Mouse (Mus musculus) midbrain, embryonic 14.5 days (tissue): ENCODE measurements around the gene Dlg4. TPM values are rescaled to one million over a fixed set of nuclear protein-coding genes. Genes with fewer than 3 reads are reported as not detected.
A peak's percentile ranks its signal among the peaks of the same experiment; 100 is the strongest.

Source experiments
- ATAC-seq: fragments of 200-750 bp; cut with Nextera tagmentation; 2 replicates; pipeline ENCODE4 v1.8.0; 2017; ENCODE audit warnings: moderate number of reproducible peaks, moderate library complexity; ENCODE audit not compliant: low FRiP score, low TSS enrichment
- DNase-seq: peaks from one replicate; pipeline ENCODE4 v3.0.0-alpha.2; 2015
- H3K27ac ChIP-seq: fragments of 300-500 bp; sonication (generic); replicated peaks from 2 replicates; pipeline ENCODE4 v1.5.1; 2014; ENCODE audit warnings: mild to moderate bottlenecking, low read depth, low read length, moderate library complexity
- H3K27me3 ChIP-seq: fragments of 300-500 bp; sonication (generic); 2 replicates; pipeline ENCODE4 v1.6.1; 2014; ENCODE audit warnings: low read length, control low read depth, mixed read lengths; ENCODE audit not compliant: control insufficient read depth, insufficient read depth
- H3K36me3 ChIP-seq: fragments of 300-500 bp; sonication (generic); 2 replicates; pipeline ENCODE4 v1.6.1; 2014; ENCODE audit warnings: low read length, control low read depth; ENCODE audit not compliant: control insufficient read depth, insufficient read depth
- H3K4me1 ChIP-seq: fragments of 300-500 bp; sonication (generic); 2 replicates; pipeline ENCODE4 v1.6.1; 2014; ENCODE audit warnings: mild to moderate bottlenecking, antibody characterized with exemption, low read length, control low read depth; ENCODE audit not compliant: control insufficient read depth, insufficient read depth
- H3K4me2 ChIP-seq: fragments of 300-500 bp; sonication (generic); 2 replicates; pipeline ENCODE4 v1.6.1; 2014; ENCODE audit warnings: mild to moderate bottlenecking, low read length, moderate library complexity
- H3K4me3 ChIP-seq: fragments of 300-500 bp; sonication (generic); replicated peaks from 2 replicates; pipeline ENCODE4 v1.5.1; 2014; ENCODE audit warnings: low read depth, low read length
- H3K9ac ChIP-seq: fragments of 300-500 bp; sonication (generic); replicated peaks from 2 replicates; pipeline ENCODE4 v1.6.1; 2014; ENCODE audit warnings: mild to moderate bottlenecking, low read length, moderate library complexity
- H3K9me3 ChIP-seq: fragments of 300-500 bp; sonication (generic); 2 replicates; pipeline ENCODE4 v1.6.1; 2016; ENCODE audit warnings: low read length, control low read depth, mixed read lengths; ENCODE audit not compliant: control insufficient read depth
- WGBS: fragments of 180-500 bp; shearing (Covaris S2); extraction: QIAGEN DNeasy Blood & Tissue Kit; methylation state at CpG from one replicate; pipeline ENCODE4 v1.1.7; 2014; 5-methylcytosine and 5-hydroxymethylcytosine counted together
- polyA plus RNA-seq: library from polyadenylated mRNA; unstranded; fragments of >200 nt; fragmentation: Nextera tagmentation; extraction: Ambion mirVana; gene quantifications from 2 replicates; pipeline ENCODE4 v1.2.1, GENCODE M21; 2014

The Dlg4 gene
- polyA plus RNA-seq, 1 experiment from 2014 or later, result 33.1 TPM

DNA sequence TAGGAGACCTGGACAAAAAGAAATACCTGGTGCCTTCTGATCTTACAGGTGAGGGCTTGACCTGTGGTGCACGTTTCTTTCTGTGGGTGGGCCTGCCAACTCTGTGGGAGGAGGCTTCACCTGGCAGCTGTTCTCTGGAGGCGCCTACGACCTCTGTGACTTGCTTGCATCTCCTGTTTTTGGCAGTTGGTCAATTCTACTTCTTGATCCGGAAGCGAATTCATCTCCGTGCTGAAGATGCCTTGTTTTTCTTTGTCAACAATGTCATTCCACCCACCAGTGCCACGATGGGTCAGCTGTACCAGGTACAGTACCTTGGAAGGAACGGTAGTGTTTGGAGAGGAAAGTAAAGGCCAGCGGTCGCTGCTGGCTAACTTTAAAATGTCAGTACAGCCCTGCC, 24.3 kb upstream of the Dlg4 start:
- Histone ChIP-seq H3K9me3 (no peaks in the 10 kb centered on the region), H3K4me1 (peaks cover 10% of the 10 kb centered on the region), H3K36me3 (peaks cover 47% of the 10 kb centered on the region), H3K27me3 (no peaks in the 10 kb centered on the region), H3K4me3 (peak overlapping the region; percentile 79), H3K27ac (no peak overlapping the region), H3K9ac (peak overlapping the region; percentile 82), H3K4me2 (peak overlapping the region; percentile 87)
- DNase-seq (no peak), ATAC-seq (no peak)
- 89% methylated on average over 10 of the region's 10 CpGs for WGBS

DNA sequence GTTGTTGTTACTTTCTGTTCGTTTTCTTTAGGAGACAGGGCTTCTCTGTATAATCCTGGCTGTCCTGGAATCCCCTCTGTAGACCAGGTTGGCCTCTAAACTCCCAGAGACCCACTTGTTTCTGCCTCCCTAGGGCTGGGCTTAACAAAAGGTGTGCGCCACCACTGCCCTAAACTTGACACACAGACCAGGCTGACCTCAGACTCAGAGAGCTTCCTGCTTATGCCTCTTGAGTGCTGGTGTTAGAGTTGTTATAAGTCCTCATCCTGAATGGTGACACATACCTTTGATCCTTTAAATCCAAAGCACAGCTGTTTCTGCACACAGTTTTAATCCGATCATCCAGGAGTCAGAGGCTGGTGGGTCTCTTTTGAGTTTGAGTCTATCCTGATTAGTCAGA, 23.8 kb upstream of the Dlg4 start:
- no peak overlapping the region for H3K27ac ChIP-seq
- no peaks in the 10 kb centered on the region for H3K27me3 ChIP-seq
- no peaks in the 10 kb centered on the region for H3K9me3 ChIP-seq
- H3K9ac ChIP-seq, result no peak overlapping the region
- H3K36me3 ChIP-seq, result peaks cover 42% of the 10 kb centered on the region
- peaks cover 15% of the 10 kb centered on the region for H3K4me1 ChIP-seq
- DNase-seq, result no peak
- no peak overlapping the region; the same call in 1 of the 2 replicates for H3K4me3 ChIP-seq
- peak overlapping the region; percentile 87 for H3K4me2 ChIP-seq
- ATAC-seq, result no peak
- WGBS, result 88% methylated on average over 3 of the region's 3 CpGs

DNA sequence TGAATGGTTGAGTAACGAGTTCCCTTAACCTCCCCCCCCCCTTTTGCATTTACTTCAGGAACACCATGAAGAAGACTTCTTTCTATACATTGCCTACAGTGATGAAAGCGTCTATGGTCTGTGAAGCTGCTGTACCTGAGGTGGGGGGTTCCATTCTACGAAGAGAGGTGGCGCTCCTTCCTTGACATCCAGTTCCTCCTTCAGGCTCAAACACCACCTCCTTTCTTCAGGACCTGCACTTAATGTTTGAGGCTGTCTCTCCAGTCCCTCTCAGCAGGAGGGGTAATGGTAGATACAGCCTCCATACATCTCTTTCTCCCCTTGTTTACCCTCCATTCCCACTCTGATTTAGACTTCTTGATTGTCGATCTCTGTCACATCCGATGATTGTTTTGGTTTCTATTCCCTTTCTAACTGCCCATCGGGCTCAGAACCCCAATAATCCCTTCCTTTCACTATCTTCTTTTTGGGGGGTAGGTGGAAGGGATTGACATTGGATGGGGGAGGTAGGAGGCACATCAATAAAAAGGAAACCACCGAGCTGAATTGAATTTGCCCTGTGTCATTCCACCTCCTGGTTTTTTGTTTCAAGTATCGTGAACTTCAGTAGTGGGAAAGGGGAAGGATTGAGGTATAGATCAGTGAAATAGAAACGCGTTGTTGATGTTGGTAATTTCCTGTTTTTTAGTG, 22.2 kb upstream of the Dlg4 start:
- H3K27me3 ChIP-seq, result no peaks in the 10 kb centered on the region
- H3K27ac ChIP-seq, result no peak overlapping the region
- no peak overlapping the region for H3K9ac ChIP-seq
- H3K4me2 ChIP-seq, result peak overlapping the region; percentile 71; the same call in 1 of the 2 replicates
- no peak for ATAC-seq
- H3K9me3 ChIP-seq, result no peaks in the 10 kb centered on the region
- no peak for DNase-seq
- peaks cover 41% of the 10 kb centered on the region for H3K36me3 ChIP-seq
- 89% methylated on average over 11 of the region's 11 CpGs for WGBS
- H3K4me3 ChIP-seq, result peak overlapping the region; percentile 91; the same call in 1 of the 2 replicates
- peaks cover 17% of the 10 kb centered on the region for H3K4me1 ChIP-seq

DNA sequence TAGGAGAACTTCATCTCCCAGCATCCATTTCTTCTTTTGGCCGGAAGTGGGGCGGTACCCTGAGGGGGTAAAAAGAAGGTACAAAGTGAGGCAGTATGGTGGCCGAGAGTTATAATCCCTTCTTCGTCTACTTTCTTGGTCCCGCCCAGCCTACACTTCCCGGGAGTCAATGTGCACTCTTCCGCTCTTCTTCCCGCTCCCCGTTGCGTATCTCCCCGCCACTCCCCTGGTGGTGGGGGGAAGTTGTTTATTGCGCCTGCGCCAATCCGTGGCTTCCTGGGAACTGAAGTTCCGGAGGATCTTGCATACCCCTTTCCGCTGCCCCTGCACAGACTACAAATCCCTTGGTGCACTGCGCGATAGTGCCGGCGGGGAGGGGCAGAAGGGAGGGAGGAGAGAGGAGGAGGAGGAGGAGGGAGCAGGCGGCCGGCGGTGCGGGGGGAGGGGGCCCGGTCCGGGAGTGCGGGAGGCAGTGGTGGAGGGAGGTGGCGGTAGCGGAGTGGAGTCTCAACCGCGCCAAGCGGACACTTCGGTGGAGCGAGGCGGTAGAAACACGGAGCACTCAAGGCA, 21.3 kb upstream of the Dlg4 start, which contains the start of gene Phf23:
Phf23 (plus strand) TSS at position 387 of the 570 bp plus-strand sequence.
- Histone ChIP-seq H3K9ac (peak within 1 kb of the TSS; percentile 83), H3K27me3 (no peaks in the 10 kb centered on the region), H3K36me3 (peaks cover 38% of the 10 kb centered on the region), H3K4me1 (peaks cover 20% of the 10 kb centered on the region), H3K27ac (peak within 1 kb of the TSS; percentile 92), H3K4me3 (peak within 1 kb of the TSS; percentile 91), H3K9me3 (no peaks in the 10 kb centered on the region), H3K4me2 (peak within 1 kb of the TSS; percentile 71)
- WGBS, result under 1% methylated on average over 36 of the region's 36 CpGs
- DNase-seq (peak; percentile 99), ATAC-seq (peak; percentile 82)

DNA sequence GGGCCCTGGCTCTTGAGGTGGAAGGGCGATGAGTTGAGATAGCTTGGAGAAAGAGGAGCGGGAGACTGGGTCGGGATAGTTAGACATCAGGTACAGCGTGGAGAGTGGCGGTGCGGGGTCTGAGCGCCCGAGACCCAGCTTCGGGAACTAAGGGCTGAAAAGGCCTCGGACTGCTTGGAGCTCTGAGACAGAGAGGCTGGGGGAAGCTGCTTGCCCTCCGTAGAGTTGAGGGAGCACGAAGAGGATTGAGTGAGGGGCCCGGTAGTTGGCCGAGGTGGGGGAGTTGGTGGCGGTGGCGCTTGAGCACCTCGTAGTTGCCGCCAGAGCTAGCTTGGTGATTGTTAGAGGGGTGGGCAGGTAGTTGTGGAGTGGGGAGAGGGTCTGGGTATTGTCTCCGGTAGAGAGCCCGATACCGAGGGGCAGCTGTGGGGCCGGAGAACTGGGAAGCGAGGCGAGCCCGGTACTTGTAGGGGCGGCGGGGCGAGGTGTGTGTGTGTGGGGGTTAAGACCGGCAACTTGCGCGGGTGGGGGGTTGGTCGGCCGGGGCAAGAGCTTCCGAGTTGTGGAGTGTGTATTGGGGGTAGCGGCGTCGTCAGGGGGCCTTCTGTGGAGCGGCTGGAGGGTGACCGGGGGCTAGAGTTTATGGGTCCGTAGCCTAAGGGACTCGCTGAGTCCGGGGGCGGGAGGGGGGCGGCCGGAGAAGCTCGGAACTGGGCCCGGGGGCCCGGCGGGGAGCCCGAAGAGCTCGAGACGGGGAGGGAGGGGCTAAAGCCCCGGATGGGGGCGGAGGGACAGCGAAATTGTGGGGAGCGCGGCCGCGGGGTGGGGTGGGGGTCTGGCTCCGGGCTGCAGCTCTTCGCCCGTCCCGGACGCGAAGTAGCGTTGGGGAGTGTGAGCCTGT, 20.3 kb upstream of the Dlg4 start:
- Histone ChIP-seq H3K27me3 (no peaks in the 10 kb centered on the region), H3K27ac (peak overlapping the region; percentile 92), H3K9me3 (no peaks in the 10 kb centered on the region), H3K4me3 (peak overlapping the region; percentile 91), H3K4me1 (peaks cover 23% of the 10 kb centered on the region), H3K4me2 (peak overlapping the region; percentile 71), H3K36me3 (peaks cover 38% of the 10 kb centered on the region), H3K9ac (peak overlapping the region; percentile 83)
- WGBS, result under 1% methylated on average over 66 of the region's 66 CpGs
- peak; percentile 71 for DNase-seq
- ATAC-seq, result peak; percentile 0; the same call in 1 of the 2 replicates

- Histone ChIP-seq H3K4me2 (peak overlapping the region; percentile 71), H3K9me3 (no peaks in the 10 kb centered on the region), H3K27ac (peak overlapping the region; percentile 92), H3K27me3 (no peaks in the 10 kb centered on the region), H3K4me3 (peak overlapping the region; percentile 91), H3K36me3 (peaks cover 38% of the 10 kb centered on the region), H3K9ac (peak overlapping the region; percentile 83), H3K4me1 (peaks cover 30% of the 10 kb centered on the region)
- under 1% methylated on average over 37 of the region's 44 CpGs for WGBS
- DNase-seq (peak; percentile 86), ATAC-seq (peak; percentile 14)
These were observed 19.7 kb upstream of the Dlg4 start for GRCm38 (mm10) chr11:69997070-69997509.

DNA sequence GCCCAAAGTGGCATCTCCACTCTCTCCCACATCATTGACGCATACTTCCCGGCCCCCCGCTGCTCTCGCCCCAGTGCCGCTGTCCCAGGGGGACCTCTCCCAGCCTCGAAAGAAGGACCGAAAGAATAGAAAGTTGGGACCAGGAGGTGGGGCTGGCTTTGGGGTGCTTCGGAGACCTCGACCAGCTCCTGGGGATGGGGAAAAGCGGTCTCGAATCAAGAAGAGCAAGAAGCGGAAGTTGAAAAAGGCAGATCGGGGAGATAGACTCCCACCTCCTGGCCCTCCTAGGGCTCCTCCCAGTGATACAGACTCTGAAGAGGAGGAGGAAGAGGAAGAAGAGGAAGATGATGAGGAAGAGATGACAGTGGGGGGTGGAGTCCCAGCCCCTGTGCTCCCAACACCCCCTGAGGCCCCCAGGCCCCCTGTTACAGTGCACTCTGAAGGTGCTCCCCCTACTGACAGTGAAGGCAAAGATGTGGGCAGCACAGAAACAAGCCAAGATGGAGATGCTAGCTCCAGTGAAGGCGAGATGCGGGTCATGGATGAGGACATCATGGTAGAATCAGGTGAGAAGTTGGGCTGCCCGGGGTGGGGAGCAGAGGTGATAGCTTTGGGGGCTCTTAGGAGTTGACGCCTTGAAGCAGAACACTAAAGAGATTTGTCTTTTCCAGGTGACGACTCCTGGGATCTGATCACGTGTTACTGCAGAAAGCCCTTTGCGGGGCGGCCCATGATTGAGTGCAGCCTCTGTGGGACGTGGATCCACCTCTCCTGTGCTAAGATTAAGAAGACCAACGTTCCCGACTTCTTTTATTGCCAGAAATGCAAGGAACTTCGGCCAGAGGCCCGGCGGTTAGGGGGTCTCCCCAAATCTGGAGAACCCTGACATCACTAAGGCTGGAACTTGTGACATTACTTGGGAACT, 17.9 kb upstream of the Dlg4 start:
- Histone ChIP-seq H3K4me2 (no peak overlapping the region), H3K4me1 (peaks cover 32% of the 10 kb centered on the region)

More for the DNA sequence above, 17.9 kb upstream of the Dlg4 start:
- no peak for ATAC-seq
- H3K36me3 ChIP-seq, result peaks cover 30% of the 10 kb centered on the region
- no peak for DNase-seq
- no peaks in the 10 kb centered on the region for H3K9me3 ChIP-seq
- WGBS, result 93% methylated on average over 27 of the region's 27 CpGs
- no peak overlapping the region for H3K27ac ChIP-seq
- H3K27me3 ChIP-seq, result no peaks in the 10 kb centered on the region
- no peak overlapping the region for H3K9ac ChIP-seq
- H3K4me3 ChIP-seq, result 0 out of 2 replicates have a peak overlapping the region, but pooled peaks have one; percentile 6
